Mouse (Mus musculus): ENCODE data around the gene Serpina3n.
"Not testable (repeated sequence)": the region's sequence is repeated elsewhere in the genome, so short reads cannot be mapped to it uniquely, and the experiment has no call there.

The Serpina3n gene

GRCm38 (mm10) chr12:104433951-104434735 lies 27.6 kb downstream of the Serpina3n start:
- DNase-seq (ENCODE audit: low spot score in 2 of 2), result no peak

GRCm38 (mm10) chr12:104440087-104440760 lies 33.7 kb downstream of the Serpina3n start:
- DNase-seq (ENCODE audit: low spot score in 2 of 2), result peak; percentile 86 to 92

GRCm38 (mm10) chr12:104443716-104444115 lies 37.2 kb downstream of the Serpina3n start:
- DNase-seq (ENCODE audit: low spot score in 2 of 2), result no peak

GRCm38 (mm10) chr12:104447056-104447455 lies 40.5 kb downstream of the Serpina3n start:
- DNase-seq (ENCODE audit: low spot score in 2 of 2), result not testable (repeated sequence)

GRCm38 (mm10) chr12:104448099-104448498 lies 41.6 kb downstream of the Serpina3n start:
- peak in 1 of 2 experiments; percentile 37 for DNase-seq (ENCODE audit: low spot score in 2 of 2)

GRCm38 (mm10) chr12:104450257-104450656 lies 43.7 kb downstream of the Serpina3n start:
- no peak for DNase-seq (ENCODE audit: low spot score in 2 of 2)

GRCm38 (mm10) chr12:104453002-104453401 lies 46.5 kb downstream of the Serpina3n start:
- no peak for DNase-seq (ENCODE audit: low spot score in 2 of 2)

- no peak for DNase-seq (ENCODE audit: low spot score in 2 of 2)
Observed at GRCm38 (mm10) chr12:104459377-104459776, 52.8 kb downstream of the Serpina3n start.

- no peak for DNase-seq (ENCODE audit: low spot score in 2 of 2)
Observed at GRCm38 (mm10) chr12:104461372-104461771, 54.8 kb downstream of the Serpina3n start.

Measured in right cerebral cortex, postnatal 10 days (tissue).